Mouse (Mus musculus) CD4-positive, CD25-positive, alpha-beta regulatory T cell, adult 4 months (primary cell): ENCODE measurements around the gene Suclg1. TPM values are rescaled to one million over a fixed set of nuclear protein-coding genes. Genes with fewer than 3 reads are reported as not detected.

Experiments used
- polyA plus RNA-seq, 2 experiments: library from polyadenylated mRNA; unstranded; fragments of 100-300 nt; shearing (Covaris generic); gene quantifications; one replicate each; pipeline ENCODE4 v1.2.1; 2017

Suclg1 gene
- polyA plus RNA-seq, 2 experiments from 2014 or later, result 111 to 123 TPM

Other genes with a start within 250 kb of the Suclg1 start
- not detected for gene Dnah6, start 26.7 kb upstream of the Suclg1 start, polyA plus RNA-seq
- not detected for gene 4931417E11Rik, start 221.3 kb downstream of the Suclg1 start, polyA plus RNA-seq